Mouse (Mus musculus): ENCODE results near the gene Cftr. TPM values are rescaled to one million over a fixed set of nuclear protein-coding genes. Genes with fewer than 3 reads are reported as not detected.
A peak's percentile ranks its signal among the peaks of the same experiment; 100 is the strongest.

Gene Cftr
- not detected in 2 replicates for total RNA-seq (2017)

DNA sequence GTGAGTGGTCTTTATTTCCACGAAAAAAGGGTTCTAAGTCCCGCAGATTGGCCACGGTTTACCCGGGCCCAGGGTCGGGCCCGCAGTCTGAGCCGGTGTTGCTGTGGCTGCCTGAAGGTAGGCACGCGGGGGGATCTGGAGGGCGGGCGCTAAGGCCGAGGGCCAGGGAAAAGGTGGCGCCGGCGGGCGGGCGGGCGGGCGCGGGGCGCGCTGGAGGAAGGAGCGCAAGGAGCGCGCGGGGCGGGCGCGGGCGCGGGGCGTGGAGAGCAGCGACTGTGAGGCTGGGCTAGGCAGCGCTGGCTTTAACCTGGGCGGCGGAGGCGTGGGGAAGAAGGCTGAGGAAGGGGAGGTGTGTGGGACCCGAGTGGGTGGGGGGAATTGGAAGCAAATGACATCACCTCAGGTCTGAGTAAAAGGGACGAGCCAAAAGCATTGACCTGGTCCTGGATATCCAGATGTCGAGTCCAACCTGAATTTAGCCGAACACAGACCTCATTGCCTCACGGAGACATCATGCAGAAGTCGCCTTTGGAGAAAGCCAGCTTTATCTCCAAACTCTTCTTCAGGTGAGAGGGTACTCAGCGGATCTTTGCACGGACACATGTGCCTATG lies at the start of gene Cftr:
Gene Cftr (plus strand): TSS at position 377 of the 612 bp plus-strand sequence.
- 0 out of 2 replicates have a peak, but pooled peaks have one; percentile 15 for ATAC-seq (replicated peaks; ENCODE audit: low read depth, poor library complexity, severe bottlenecking)

DNA sequence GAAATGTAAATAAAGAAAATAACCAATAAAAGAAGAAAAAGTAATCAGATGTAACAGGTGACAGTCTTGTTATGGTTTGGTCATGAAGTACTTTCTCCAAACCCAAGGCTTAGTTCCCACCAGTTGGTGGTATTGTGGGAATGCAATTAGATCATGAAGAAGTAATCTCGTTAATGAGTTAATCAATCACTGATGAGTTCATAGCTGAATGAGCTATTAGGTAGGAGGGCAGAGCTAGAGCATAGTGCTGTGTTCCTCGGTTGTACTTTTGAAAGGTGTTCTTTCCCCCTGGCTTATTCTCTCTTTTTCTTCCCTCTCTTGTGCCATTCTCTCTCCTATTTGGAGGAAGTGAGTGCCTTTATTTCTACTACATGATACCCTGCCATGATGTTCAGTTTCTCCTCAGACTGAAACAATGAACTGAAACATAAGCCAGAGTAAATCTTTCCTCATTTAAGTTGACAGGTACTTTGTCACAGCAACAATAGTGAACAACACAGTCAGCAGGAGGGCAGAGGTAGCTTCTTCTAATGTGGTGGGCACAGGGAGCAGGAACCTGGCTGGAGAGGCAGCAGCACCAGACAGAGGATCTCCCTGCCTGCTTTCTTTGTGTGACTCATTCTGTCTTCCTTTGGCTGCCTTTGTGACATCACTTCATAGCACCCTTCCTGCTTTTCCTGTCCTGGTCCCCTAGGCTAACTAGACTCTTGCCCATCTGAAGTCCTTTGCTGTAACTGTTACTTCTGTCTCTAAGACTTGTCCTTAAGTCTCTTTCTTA lies 43.1 kb upstream of the Cftr start:
- ATAC-seq (replicated peaks; ENCODE audit: low read depth, poor library complexity, severe bottlenecking), result no peak

DNA sequence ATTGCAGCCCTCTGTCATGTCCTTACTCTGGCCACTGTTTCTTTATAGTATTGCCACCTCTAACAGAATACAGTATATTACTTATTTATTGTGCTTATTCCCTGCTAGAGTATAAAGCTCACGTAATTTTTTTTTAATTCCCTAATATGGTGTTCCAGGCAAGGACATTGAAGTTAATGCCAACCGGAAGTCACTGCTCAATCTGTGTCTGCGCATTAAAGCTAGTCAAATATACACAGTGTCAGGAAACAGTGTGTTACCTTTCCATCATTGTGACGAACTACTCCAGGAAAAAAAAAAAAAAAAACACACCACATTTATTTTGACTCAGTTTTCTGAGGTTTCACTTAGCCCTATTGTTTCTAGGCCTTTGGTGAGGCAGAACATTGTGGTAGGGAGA lies 42.4 kb upstream of the Cftr start:
- ATAC-seq (replicated peaks; ENCODE audit: low read depth, poor library complexity, severe bottlenecking), result no peak

DNA sequence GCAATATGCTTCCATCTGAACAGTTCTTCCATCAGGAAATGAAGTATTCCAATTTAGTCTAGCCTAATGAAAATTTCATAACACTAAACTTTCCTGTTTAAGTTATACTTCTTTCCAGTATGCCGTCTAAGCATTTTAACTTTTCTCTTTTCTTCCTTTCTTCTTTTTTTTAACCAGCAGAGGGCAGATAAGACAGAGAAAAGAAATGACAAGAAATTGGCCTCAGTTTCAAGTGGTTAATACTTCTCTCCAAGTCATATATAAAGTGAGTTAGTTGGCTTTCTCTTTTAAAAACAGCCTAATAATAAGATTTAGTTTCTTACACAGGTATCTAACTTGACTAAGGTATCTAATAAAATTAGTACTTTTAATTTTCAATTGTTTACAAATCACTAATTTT lies 35.2 kb upstream of the Cftr start:
- ATAC-seq (replicated peaks; ENCODE audit: low read depth, poor library complexity, severe bottlenecking), result no peak

DNA sequence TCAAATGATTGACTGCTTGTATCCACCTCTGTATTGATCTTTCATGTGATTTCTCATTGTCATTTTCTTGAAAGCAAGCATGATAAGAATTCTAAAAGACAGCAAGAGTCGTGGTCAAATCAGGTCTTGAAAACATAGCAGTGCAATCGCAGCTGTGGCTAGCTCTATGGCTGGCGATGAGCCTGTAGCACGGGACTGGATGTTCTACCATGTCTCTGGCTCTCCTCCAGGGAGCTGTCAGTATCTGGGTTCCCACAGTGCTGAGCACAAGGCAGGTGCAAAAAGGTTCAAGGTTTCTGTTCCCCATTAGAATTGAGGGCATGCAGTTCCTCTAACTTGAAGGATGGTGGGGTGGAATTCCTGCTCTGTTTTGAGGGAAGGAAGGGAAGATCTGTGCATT lies 17.5 kb upstream of the Cftr start:
- no peak for ATAC-seq (replicated peaks; ENCODE audit: low read depth, poor library complexity, severe bottlenecking)

DNA sequence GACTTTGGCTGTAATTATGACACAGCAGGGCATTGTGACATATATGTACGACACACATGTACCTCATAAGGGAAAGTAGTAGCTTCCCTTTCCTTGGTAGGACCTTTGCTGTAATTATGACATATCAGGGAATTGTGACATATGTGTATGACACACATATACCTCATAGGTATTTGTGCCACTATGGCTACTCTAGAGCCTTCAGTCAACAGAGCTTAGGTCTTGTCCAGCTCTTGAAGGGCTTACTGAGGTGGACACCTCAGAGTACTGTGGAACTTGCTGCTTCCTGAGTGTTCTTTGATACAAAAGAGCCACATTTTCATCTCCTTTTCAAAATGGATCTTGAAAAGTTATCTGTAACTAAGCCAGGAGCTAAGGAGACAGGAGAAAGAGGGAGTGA lies 869 bp upstream of the Cftr start:
- no peak for ATAC-seq (replicated peaks; ENCODE audit: low read depth, poor library complexity, severe bottlenecking)

DNA sequence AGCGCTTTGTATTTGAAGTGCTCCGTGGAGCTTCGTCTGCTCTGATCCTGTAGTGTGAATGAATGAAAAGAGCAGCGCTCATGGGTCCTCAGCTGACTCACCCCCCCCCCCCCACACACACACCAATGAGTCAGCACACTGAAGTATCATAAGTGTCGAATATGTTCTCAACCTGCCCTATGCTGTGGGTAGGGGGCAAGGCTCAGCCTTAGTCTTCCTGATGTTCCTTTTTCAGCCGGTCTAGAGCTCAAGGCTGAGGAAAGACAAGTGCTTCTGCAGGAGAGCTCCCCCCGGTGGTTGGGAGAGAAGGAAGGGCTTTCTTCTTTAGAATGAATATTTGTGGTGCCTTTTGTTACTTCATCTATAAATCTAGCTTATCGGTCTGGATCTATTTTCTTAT lies 1.1 kb downstream of the Cftr start:
- ATAC-seq (replicated peaks; ENCODE audit: low read depth, poor library complexity, severe bottlenecking), result peak; percentile 80

DNA sequence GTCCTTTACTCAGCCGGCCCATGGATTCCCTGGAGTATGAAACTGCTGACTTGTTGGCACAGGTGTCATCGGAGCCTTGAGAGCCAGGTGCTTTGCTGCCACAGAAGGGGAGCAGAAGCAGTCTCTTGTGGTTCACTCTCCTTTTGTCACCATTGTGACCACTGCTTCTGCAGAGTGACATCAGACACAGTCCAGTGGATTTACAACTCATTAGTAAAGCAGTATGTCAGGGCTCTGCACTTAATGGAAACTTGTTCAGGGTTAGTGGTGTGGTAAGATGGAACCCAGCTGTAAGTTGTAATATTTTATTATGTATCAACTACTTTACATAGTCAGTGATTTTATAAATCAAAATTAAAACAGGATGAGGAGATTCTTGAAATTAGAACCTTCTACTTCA lies 7.0 kb downstream of the Cftr start:
- ATAC-seq (replicated peaks; ENCODE audit: low read depth, poor library complexity, severe bottlenecking), result no peak

DNA sequence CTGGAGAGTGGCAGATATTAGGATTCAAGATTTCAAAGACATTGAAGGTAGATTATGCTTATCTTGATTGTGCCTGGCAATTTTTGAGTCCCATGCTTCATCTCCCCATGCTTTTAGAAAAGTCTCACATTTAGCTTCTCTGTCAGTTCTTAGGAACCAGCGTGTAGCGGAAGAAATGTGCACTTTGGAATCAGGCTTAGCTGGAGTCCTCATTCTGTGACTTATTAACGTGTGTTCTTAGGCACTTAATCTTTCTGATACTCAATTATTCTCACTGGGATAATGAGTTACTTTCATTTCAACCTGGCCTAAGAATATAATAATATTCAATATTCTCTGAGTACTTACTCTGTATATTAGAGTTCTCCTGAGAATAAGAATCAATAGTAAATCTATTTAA lies 10.2 kb downstream of the Cftr start:
- no peak for ATAC-seq (replicated peaks; ENCODE audit: low read depth, poor library complexity, severe bottlenecking)

DNA sequence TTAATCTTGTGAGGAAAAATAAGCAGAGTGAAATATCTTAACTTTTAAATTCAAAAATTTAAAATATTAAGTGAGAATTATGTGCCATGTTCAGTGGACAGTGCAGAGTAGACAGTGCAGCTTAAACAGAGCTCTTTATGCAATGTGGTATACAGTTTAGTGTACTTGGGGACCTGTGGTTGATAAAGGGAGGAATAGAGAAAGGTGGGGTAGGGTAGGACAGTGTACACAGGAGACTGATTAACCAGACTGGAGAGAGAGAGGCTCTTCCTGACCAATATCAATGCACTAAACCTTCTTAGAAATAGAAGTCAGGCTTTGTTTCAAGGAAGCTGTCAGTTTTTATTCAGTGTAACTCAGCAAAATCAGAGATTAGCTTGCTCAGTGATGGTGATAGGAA lies 12.4 kb downstream of the Cftr start:
- ATAC-seq (replicated peaks; ENCODE audit: low read depth, poor library complexity, severe bottlenecking), result no peak

DNA sequence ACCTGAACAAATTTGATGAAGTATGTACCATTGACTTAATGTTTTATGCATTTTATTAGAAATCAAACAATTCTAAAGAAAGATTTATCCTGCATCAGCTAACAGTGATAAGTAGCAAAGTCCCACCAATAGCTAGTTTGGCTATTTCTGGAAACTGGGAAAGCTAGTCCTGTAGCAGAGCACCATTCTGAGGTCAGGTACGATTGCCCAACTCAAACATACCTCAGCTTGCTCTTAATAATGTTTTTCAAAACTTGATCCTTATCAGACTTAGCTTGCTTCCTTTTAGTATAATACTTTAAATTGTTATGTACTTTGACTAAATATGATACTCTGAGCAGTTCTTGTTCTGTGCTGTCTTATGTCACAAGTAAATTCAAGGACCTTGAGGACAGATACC lies 50.2 kb downstream of the Cftr start:
- no peak for ATAC-seq (replicated peaks; ENCODE audit: low read depth, poor library complexity, severe bottlenecking)

DNA sequence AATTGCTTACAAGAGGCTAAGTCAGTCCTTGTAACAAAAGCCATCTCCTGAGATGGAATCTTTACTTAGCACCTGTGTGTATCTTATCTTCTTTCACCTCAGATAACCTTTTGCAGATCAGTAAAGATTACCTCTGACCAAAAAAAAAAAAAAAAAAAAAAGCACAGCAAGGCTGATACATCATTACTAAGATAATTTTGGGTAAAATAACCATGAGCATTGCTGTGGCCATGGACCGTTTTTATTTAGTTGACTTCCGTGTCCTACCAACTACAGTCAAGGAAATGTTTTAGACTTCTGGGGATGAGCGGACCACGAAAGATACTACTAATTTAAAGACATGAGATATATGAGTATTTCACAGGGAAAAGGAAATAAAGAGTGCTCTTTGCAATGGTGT lies 52.7 kb downstream of the Cftr start:
- ATAC-seq (replicated peaks; ENCODE audit: low read depth, poor library complexity, severe bottlenecking), result no peak

DNA sequence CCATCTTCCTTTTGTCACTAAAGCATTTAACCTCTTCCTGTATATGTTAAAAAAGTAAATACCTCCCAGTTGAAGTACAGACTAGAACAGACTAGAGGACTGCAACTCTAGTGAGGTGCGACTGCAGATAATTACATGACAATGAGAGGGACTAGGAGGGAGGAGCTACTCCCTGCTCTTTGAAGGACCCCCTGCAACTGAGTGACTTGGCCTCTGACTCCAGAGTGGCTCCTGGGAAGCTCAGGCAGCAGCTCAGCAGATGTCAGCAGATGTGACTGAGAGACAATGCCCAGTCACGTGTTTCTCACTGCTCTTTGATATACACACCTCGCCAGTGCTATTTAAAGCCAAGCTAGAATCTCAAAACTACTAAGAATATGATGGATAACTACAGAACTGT lies 54.7 kb downstream of the Cftr start:
- no peak for ATAC-seq (replicated peaks; ENCODE audit: low read depth, poor library complexity, severe bottlenecking)

DNA sequence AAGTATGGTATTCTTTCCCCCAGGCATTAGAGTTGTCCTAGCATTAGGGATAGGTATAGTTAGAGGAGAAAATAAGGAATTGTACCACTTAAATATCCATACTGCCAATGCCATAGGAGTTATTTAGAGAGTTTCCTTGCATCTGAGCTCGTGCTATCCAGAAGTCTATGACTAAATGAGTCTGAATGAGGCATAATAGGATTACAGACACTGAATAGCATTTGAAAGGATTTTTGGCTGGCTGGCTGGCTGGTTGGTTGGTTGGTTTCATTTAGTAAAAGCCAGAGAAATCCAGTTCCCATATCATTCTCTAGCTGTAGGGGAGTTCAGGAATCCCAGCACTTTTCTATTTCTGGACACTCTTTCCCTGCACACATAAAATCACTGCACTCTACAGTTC lies 76.0 kb downstream of the Cftr start:
- no peak for ATAC-seq (replicated peaks; ENCODE audit: low read depth, poor library complexity, severe bottlenecking)

DNA sequence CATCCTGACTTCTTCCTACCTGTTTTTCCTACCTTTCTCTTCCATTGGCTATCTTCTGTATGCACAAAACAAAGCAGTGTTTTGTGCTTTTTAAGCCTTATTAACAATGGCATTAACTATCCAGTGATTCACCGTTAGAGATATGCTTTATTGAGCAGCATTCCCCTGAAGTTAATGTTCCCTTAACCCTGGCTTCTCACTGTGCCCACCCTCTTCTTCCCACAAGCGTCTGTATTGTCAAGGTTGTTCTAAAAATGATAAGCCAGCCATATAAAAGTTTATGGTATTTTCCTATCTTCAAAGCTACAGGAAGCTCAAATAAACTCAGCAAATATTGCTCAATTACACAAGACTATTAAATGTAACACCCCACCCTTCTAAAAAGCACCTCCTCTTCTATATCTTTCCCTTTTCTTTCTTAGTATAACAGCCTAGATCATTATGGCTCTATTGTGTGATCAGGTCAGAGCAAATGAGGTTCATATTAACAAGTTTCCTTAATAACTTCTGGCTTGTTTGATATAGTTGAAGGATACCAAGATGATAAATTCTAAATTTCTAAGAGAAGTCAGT lies 77.5 kb downstream of the Cftr start:
- ATAC-seq (replicated peaks; ENCODE audit: low read depth, poor library complexity, severe bottlenecking), result no peak

DNA sequence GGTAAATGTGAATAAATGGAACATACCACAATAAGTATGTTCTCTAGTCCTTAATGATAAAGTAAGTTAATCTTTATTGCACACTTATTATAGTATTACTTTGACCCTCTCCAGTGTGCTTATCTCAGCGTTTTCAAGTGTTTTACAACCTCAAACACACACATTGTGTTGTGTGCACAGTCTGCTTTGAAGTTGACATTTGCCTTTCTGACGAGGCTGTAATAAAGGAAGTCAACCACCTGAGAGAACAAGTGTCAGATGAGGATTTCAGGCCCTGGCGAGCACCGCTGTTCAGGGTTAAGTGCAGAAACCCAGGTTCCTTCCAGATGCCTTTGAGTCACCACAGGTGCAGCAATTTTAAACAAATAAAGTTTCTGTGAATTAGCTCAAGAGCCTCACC lies 78.0 kb downstream of the Cftr start:
- ATAC-seq (replicated peaks; ENCODE audit: low read depth, poor library complexity, severe bottlenecking), result no peak

DNA sequence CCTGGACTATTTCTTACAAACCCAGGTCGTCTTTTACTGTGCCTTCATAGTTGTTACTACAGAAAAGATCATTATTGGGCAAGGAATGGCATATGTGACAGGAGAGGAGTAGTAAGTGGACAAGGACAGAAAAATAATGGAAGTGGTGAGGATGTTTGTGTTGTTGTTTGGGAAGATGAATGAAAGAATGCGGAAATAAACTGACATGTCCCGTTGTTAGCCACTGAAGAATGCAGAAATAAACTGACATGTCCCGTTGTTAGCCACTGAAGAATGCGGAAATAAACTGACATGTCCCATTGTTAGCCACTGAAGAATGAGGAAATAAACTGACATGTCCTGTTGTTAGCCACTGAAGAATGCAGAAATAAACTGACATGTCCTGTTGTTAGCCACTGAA lies 84.1 kb downstream of the Cftr start:
- ATAC-seq (replicated peaks; ENCODE audit: low read depth, poor library complexity, severe bottlenecking), result no peak

DNA sequence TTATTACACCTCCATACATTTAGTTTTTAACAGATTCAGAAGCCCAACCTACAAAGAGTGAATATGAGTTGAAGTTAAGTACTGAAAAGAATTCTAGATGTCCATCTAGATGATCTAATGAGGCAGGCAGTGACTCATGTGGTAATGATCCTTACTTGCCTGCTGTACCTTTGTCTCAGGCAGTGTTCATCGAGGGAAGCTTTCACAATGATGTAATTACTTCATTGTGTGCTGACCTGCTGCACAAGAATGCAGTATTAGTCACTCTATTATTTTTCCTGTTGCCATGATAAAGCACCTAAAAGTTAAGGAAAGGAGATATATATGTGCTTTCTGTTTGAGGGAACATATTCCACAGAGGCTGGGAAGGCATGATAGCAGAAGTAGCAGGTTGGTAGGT lies 100.5 kb downstream of the Cftr start:
- ATAC-seq (replicated peaks; ENCODE audit: low read depth, poor library complexity, severe bottlenecking), result no peak

DNA sequence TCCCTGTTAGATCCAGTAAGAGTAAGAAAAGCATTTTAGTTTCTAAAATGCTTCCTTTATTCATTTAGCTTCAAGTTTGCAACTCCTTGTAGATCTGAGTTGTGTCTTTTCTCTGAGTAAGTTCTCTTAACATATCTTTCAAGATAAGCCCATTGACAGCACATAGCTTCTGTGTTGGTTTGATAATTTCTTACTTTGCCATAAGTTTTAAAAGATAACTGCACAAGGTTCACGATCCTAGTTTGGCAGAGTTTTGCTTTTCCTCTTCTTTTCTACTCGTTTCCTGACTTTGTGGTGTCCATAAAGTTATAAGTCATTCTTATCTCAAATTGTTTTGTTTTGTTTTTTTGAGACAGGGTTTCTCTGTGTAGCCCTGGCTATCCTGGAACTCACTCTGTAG lies 130.3 kb downstream of the Cftr start:
- ATAC-seq (replicated peaks; ENCODE audit: low read depth, poor library complexity, severe bottlenecking), result peak; percentile 18; the same call in 1 of the 2 replicates

DNA sequence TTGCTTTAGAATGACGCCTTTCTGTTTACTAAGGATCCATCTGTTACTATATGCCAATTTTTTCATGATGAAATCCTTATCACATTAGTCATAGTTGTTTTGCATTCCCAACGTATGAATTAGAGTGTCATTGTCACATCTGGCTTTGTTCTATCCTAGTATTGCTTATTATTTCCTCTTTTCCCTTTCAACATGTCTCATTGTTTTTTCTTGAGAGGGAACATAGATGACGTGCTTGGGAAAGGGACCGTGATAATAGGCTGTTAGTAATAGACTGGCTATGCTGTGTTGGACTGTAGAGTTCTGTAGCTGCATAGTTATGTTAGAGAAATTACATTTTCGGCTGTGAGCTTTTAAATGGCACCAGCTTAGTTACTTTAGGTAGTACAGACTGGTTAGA lies 131.6 kb downstream of the Cftr start:
- ATAC-seq (replicated peaks; ENCODE audit: low read depth, poor library complexity, severe bottlenecking), result no peak

DNA sequence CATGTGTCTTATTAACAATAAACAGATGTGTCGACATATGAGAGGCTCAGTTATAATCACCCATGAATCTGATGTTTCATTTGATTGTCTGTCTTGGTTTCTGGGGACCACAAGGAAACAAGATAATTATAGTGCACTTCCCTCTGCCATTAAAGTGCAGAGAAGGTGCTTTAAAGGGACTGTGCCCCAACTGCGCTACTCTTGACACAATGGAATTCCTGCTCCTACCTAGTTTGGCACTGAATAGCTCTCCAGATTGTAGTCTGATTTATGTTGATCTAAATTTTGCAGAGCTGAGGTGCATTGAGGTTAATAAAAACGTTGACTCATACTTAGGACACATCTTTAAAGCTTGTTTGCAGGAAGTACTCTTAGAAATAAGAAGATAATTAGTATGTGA lies 132.7 kb downstream of the Cftr start:
- ATAC-seq (replicated peaks; ENCODE audit: low read depth, poor library complexity, severe bottlenecking), result no peak

DNA sequence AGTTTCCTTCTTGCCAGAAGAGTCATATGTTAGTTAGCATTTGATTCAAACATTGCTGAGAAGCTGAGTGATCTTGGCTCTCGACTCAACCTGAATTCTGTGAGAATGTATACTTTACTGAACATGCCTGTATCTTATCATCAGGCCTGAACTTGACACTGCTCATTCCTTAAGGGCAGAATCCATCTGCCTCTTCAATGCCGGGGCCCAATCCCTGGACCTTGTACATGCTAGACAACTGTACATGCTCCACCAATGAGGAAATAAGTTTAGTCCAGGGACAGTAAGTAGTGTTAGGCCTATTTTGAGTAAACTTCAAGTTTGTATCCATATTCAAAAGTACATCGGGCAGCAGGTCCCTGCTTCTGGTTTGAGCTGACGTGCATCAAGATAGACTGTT lies 134.6 kb downstream of the Cftr start:
- no peak for ATAC-seq (replicated peaks; ENCODE audit: low read depth, poor library complexity, severe bottlenecking)

Measured in common myeloid progenitor, adult 5-6 weeks (primary cell).